Mouse (Mus musculus) hindbrain, embryonic 13.5 days (tissue): ENCODE results near the gene Yipf4. TPM values are rescaled to one million over a fixed set of nuclear protein-coding genes. Genes with fewer than 3 reads are reported as not detected.
"Not testable (repeated sequence)": the region's sequence is repeated elsewhere in the genome, so short reads cannot be mapped to it uniquely, and the experiment has no call there.

ENCODE experiments used
- ATAC-seq: fragments of 200-750 bp; cut with Nextera tagmentation; 2 replicates; pipeline ENCODE4 v1.8.0; 2017; ENCODE audit warnings: moderate TSS enrichment; ENCODE audit not compliant: low FRiP score
- H3K27ac ChIP-seq: fragments of 300-500 bp; sonication (generic); 2 replicates; pipeline ENCODE4 v1.5.1; 2015; ENCODE audit warnings: inconsistent platforms, mild to moderate bottlenecking, moderate library complexity
- H3K27me3 ChIP-seq: fragments of 300-500 bp; sonication (generic); 2 replicates; pipeline ENCODE4 v1.6.1; 2015; ENCODE audit warnings: mild to moderate bottlenecking, inconsistent platforms
- H3K36me3 ChIP-seq: fragments of 300-500 bp; sonication (generic); 2 replicates; pipeline ENCODE4 v1.6.1; 2015; ENCODE audit warnings: mild to moderate bottlenecking, inconsistent platforms
- H3K4me1 ChIP-seq: fragments of 300-500 bp; sonication (generic); replicated peaks from 2 replicates; pipeline ENCODE4 v1.6.1; 2015; ENCODE audit warnings: inconsistent platforms
- H3K4me2 ChIP-seq: fragments of 300-500 bp; sonication (generic); 2 replicates; pipeline ENCODE4 v1.6.1; 2015; ENCODE audit warnings: inconsistent platforms, mild to moderate bottlenecking, moderate library complexity
- H3K4me3 ChIP-seq: fragments of 300-500 bp; sonication (generic); 2 replicates; pipeline ENCODE4 v1.5.1; 2015; ENCODE audit warnings: mild to moderate bottlenecking, inconsistent platforms
- H3K9ac ChIP-seq: fragments of 300-500 bp; sonication (generic); 2 replicates; pipeline ENCODE4 v1.6.1; 2015; ENCODE audit warnings: mild to moderate bottlenecking, inconsistent platforms
- H3K9me3 ChIP-seq: fragments of 300-500 bp; sonication (generic); 2 replicates; pipeline ENCODE4 v1.6.1; 2016; ENCODE audit warnings: inconsistent platforms
- WGBS: fragments of 180-500 bp; shearing (Covaris S2); methylation state at CpG from one replicate; pipeline ENCODE4 v1.1.7; 2015; 5-methylcytosine and 5-hydroxymethylcytosine counted together
- polyA plus RNA-seq: library from polyadenylated mRNA; unstranded; fragments of >200 nt; fragmentation: Nextera tagmentation; extraction: Ambion mirVana; gene quantifications from 2 replicates; pipeline ENCODE4 v1.2.1, GENCODE M21; 2015

The Yipf4 gene
- 49.1 and 52.1 TPM in 2 replicates for polyA plus RNA-seq

DNA sequence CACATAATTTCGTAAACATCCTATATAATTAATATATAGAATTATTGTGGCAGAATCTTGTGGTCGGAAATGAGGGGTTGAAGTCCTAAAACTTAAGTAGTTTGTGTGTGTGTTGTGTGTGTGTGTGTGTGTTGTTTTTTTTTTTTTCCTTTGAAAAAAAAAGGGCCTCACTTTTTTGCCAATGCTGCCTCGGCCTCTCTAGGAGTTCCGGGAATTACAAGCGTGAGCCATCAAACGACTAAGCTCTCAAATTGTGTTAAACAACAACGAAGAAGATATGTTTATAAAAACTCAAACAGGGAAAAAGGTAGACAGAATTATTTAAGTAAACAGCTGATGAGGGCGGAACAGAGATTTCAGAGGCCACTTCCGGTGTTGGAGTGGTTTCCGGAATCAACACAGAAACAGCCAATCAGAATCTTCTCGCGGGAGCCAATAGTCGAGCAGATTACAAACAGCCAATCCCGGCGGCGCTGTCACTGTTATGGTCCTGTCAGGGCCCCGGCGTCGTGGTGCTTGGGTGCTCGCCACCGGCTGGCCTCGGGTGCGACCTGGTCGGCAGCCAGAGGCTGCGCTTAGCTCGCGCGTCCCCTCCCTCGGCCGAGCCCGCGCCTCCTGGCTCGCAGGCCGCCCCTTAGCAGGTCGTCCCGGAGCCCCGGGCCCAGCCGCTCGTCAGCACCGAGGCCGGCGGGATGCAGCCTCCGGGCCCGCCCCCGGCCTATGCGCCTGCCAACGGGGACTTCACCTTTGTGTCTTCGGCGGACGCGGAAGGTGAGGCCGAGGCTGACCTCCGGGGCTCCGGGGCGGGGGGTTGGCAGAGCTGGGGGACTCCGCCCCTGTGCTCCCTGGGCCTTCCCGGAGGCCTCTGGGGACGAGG is at the start of gene Yipf4:
TSS of gene Yipf4 (plus strand) at position 470 of the 877 bp plus-strand sequence.
- WGBS, result 5% methylated on average over 58 of the region's 58 CpGs
- peak; percentile 99 for ATAC-seq

DNA sequence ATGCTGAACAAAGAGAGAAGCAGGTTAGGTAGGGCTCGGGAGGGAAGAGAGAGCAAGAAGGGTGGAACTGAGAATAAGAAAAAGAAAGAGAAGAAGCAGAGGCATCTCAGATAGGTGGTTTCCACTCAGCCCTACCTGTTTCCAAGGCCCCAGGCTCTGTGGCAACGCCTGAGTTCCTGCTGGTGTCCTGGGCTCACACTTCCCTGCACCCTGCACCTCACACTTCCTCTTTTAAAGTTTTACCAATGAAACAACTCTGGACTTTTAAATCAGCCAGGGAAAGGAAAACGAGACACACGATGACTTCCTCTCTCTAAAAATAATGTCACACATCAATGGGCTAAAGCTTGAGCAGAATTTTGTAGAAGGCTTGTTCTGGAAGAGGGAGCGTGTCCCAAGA is 48.8 kb upstream of the Yipf4 start:
- Histone ChIP-seq H3K4me2 (no peak overlapping the region), H3K9me3 (no peaks in the 10 kb centered on the region), H3K4me1 (no peaks in the 10 kb centered on the region), H3K9ac (no peak overlapping the region), H3K4me3 (no peak overlapping the region), H3K36me3 (no peaks in the 10 kb centered on the region), H3K27ac (no peak overlapping the region), H3K27me3 (no peaks in the 10 kb centered on the region)
- 78% methylated on average over 5 of the region's 5 CpGs for WGBS
- no peak for ATAC-seq

More for the DNA sequence above, at the start of gene Yipf4:
- H3K27ac ChIP-seq, result peak within 1 kb of the TSS; percentile 82
- H3K36me3 ChIP-seq, result peaks cover 23% of the 10 kb centered on the region
- no peaks in the 10 kb centered on the region for H3K9me3 ChIP-seq
- peak within 1 kb of the TSS; percentile 65 for H3K4me2 ChIP-seq
- H3K9ac ChIP-seq, result peak within 1 kb of the TSS; percentile 96
- 0 out of 2 replicates have a peak, but pooled peaks cover 6% of the 10 kb centered on the region for H3K27me3 ChIP-seq
- peaks cover 11% of the 10 kb centered on the region for H3K4me1 ChIP-seq
- peak within 1 kb of the TSS; percentile 98 for H3K4me3 ChIP-seq

DNA sequence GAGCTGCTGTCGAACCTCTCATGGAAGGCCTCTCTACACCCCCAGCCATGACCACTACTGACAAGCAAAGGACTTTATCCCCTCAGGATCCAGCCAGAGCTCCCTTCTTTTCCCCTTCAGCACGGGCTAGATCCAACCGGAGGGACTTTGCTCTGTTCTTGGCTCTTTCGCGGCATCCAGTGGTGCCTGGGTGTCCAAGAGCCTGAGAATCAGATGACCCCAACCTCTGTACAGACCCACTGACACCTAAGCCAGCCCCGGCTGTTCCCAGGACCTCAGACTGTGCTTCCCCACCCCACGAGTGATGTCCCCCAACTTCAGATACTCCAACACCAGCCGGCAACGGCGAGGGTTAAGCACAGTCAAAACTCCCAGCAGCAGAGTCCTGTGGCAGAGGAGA is 39.5 kb upstream of the Yipf4 start:
- no peak overlapping the region for H3K9ac ChIP-seq
- no peak for ATAC-seq
- H3K4me3 ChIP-seq, result no peak overlapping the region
- WGBS, result 96% methylated on average over 10 of the region's 10 CpGs
- H3K9me3 ChIP-seq, result no peaks in the 10 kb centered on the region
- H3K27ac ChIP-seq, result no peak overlapping the region
- H3K4me2 ChIP-seq, result no peak overlapping the region
- no peaks in the 10 kb centered on the region for H3K36me3 ChIP-seq
- no peaks in the 10 kb centered on the region for H3K4me1 ChIP-seq
- no peaks in the 10 kb centered on the region for H3K27me3 ChIP-seq

DNA sequence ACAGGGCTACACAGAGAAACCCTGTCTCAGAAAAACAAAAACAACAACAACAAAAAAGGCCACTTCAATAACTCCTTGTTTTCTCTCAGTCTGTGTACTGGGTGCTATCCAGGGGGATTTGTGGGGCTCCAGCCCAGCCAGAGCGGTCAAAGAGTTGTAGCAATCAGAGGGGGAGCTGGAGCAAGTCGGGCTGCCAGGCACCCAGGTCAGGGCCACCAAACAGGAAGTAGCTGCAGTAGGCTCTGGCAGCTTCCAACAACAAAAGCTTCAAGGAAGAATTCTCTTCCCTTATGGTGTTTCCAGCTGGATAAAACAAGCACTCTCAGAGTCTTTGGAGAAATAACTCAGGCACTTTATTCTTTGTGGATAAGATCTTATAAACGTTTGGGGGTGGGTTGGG is 35.4 kb upstream of the Yipf4 start:
- no peak overlapping the region for H3K9ac ChIP-seq
- no peak overlapping the region for H3K4me2 ChIP-seq
- no peak overlapping the region for H3K4me3 ChIP-seq
- no peaks in the 10 kb centered on the region for H3K36me3 ChIP-seq
- no peaks in the 10 kb centered on the region for H3K9me3 ChIP-seq
- no peak for ATAC-seq
- H3K4me1 ChIP-seq, result no peaks in the 10 kb centered on the region
- H3K27ac ChIP-seq, result no peak overlapping the region
- WGBS, result 88% methylated on average over 3 of the region's 3 CpGs
- no peaks in the 10 kb centered on the region for H3K27me3 ChIP-seq

DNA sequence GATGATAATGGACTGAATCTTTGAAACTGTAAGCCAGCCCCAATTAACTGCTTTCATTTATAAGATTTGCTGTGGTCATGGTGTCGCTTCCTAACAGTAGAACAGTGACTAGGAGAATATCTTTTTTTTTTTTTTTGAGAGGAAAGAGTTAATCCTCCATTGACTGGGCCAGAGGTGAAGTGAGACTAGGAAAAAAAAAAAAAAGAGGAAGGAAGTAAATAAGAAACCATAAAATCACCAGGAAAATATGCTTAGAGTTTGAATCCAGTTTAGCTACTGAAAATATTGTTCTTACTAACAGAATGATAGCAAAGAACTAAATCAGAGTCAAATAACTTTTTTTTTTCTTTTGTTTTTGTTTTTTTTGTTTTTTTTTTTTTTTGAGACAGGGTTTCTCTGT is 34.6 kb upstream of the Yipf4 start:
- Histone ChIP-seq H3K4me3 (no peak overlapping the region), H3K27me3 (no peaks in the 10 kb centered on the region), H3K4me1 (no peaks in the 10 kb centered on the region), H3K9ac (no peak overlapping the region), H3K9me3 (no peaks in the 10 kb centered on the region), H3K27ac (no peak overlapping the region), H3K4me2 (no peak overlapping the region), H3K36me3 (no peaks in the 10 kb centered on the region)
- no peak for ATAC-seq
- 88% methylated on average over 1 of the region's 1 CpGs for WGBS

DNA sequence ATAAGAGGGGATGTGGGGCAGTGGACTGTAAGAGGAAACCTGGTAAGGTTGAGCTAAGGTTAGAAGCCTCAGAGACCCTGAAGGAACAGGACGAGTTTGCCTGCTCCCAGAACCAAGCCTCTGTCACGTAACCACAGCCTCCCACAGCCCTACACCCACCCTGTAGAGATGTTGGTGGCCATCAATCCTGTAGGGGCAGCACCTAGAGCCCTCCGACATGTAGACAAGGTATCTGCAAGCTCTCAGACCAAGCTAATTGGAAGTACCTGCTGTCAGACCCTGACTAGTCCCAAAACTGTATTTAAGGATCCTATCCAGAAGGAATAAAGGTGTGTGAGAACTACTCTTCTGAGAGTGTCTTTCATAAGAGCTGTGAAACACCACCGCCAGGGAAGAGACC is 33.9 kb upstream of the Yipf4 start:
- no peaks in the 10 kb centered on the region for H3K27me3 ChIP-seq
- no peak overlapping the region for H3K27ac ChIP-seq
- H3K4me3 ChIP-seq, result no peak overlapping the region
- no peak overlapping the region for H3K9ac ChIP-seq
- 93% methylated on average over 4 of the region's 4 CpGs for WGBS
- no peak overlapping the region for H3K4me2 ChIP-seq
- no peaks in the 10 kb centered on the region for H3K9me3 ChIP-seq
- no peaks in the 10 kb centered on the region for H3K4me1 ChIP-seq
- ATAC-seq, result no peak
- no peaks in the 10 kb centered on the region for H3K36me3 ChIP-seq

DNA sequence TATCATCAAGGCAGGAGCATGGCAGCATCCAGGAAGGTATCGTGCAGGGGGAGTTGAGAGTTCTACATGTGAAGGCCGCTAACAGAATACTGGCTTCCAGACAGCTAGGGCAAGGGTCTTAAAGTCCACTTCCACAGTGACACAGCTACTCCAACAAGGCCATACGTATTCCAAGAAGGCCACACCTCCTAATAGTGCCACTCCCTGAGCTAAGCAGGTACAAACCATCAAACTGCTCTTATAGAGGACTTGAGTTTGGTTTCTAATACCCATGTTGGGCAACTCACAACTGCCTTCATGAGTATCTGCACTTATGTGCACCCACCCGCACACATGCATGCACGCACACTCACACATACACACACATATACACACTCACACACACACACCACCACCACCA is 32.5 kb upstream of the Yipf4 start:
- WGBS, result 98% methylated on average over 5 of the region's 5 CpGs
- H3K4me2 ChIP-seq, result no peak overlapping the region
- H3K27ac ChIP-seq, result no peak overlapping the region
- no peak overlapping the region for H3K9ac ChIP-seq
- H3K36me3 ChIP-seq, result no peaks in the 10 kb centered on the region
- no peak for ATAC-seq
- H3K27me3 ChIP-seq, result no peaks in the 10 kb centered on the region
- H3K4me1 ChIP-seq, result no peaks in the 10 kb centered on the region
- H3K4me3 ChIP-seq, result no peak overlapping the region
- no peaks in the 10 kb centered on the region for H3K9me3 ChIP-seq

DNA sequence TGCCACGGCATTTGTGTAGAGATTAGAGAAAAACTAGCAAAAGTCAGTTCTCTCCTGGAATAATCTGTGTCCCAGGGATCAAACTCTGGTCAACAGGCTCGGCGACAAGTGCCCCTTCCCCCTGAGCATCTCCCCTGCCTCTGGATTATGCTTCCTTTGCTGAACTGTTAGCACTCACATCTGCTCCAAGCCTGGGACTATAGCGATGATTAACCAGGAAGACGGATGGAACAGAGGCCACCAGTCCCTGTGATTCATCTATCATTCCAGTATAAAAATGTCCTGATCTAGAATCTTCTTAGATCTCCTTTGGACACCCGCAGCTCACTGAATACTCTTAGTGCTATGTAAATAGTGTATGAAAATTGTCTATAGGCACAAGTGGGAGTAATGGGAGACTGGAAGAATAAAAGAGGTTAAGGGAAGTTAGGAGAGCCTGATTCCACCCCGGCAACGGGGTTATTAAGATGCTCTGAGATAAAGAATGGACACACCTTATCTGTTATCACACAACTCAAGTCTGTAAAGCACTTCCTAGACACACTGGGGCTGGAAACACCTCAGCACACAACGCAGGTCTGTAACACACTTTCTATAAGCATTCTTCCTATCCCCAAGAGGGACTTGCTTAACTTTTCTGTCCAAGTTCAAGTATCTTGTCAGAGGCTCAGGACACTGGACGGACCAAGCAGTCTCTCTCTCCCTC is 31.2 kb upstream of the Yipf4 start:
- H3K9me3 ChIP-seq, result no peaks in the 10 kb centered on the region
- no peak for ATAC-seq
- H3K4me2 ChIP-seq, result no peak overlapping the region
- no peaks in the 10 kb centered on the region for H3K36me3 ChIP-seq
- H3K27me3 ChIP-seq, result no peaks in the 10 kb centered on the region
- H3K4me1 ChIP-seq, result no peaks in the 10 kb centered on the region
- H3K4me3 ChIP-seq, result no peak overlapping the region
- no peak overlapping the region for H3K9ac ChIP-seq
- H3K27ac ChIP-seq, result no peak overlapping the region
- WGBS, result 81% methylated on average over 10 of the region's 10 CpGs

DNA sequence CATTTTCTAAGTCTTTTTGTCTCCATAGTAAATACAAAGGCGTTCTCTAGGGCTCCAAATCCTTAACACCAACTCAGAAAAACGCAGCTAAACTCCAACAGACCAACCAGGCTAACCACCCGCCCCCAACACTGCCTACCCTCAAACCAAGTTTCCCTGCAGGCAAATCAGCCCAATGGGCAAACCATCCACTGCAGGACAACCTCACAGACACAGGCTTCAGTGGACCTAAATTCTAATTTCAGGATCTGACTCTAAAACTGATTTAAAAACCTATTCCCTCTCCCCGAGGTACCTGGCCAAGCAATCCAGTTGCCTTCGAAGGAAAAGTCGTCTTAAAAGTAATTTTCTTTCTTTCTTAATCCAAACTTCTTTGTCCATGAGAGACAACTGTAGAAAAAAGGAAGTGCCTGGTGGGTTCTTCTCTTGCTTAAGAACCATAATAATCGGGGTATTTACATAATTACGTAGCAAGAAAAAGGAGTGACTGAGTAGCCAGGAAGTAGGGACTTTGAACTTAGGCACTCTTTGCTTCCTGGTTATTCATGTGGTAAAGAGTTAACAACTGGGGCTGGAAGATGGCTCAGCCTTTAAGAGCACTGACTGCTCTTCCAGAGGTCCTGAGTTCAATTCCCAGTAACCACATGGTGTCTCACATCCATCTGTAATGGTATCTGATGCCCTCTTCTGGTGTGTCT is 30.4 kb upstream of the Yipf4 start, which contains the start of gene Nlrc4:
TSS of gene Nlrc4 (minus strand) at position 432 of the 698 bp plus-strand sequence.
- Histone ChIP-seq H3K9me3 (no peaks in the 10 kb centered on the region), H3K9ac (no peak within 1 kb of the TSS), H3K27ac (no peak within 1 kb of the TSS), H3K4me1 (no peaks in the 10 kb centered on the region), H3K4me2 (no peak within 1 kb of the TSS), H3K27me3 (no peaks in the 10 kb centered on the region), H3K4me3 (no peak within 1 kb of the TSS), H3K36me3 (no peaks in the 10 kb centered on the region)
- 59% methylated on average over 8 of the region's 8 CpGs for WGBS
- ATAC-seq, result no peak

DNA sequence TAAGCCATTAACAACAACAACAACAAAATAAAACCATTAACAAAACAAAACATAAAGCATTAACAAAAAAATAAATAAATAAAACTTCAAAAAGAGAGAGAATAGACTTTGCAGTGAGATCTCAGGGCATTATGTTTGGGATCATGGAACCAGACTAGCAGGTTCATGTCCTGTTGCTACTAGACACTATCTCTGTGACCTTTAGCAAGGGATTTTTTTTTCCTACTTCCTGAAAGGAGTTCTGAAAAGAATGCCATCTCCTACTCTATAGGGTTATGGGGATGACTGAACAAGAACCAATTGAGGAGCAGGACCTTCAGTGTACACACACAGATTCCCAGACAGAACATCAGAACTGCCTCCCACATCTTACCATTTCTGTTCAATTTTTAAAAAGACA is 25.8 kb upstream of the Yipf4 start:
- no peaks in the 10 kb centered on the region for H3K4me1 ChIP-seq
- no peak overlapping the region for H3K9ac ChIP-seq
- H3K4me2 ChIP-seq, result no peak overlapping the region
- H3K4me3 ChIP-seq, result no peak overlapping the region
- no peak for ATAC-seq
- H3K9me3 ChIP-seq, result no peaks in the 10 kb centered on the region
- H3K36me3 ChIP-seq, result no peaks in the 10 kb centered on the region
- no peak overlapping the region for H3K27ac ChIP-seq
- H3K27me3 ChIP-seq, result no peaks in the 10 kb centered on the region

DNA sequence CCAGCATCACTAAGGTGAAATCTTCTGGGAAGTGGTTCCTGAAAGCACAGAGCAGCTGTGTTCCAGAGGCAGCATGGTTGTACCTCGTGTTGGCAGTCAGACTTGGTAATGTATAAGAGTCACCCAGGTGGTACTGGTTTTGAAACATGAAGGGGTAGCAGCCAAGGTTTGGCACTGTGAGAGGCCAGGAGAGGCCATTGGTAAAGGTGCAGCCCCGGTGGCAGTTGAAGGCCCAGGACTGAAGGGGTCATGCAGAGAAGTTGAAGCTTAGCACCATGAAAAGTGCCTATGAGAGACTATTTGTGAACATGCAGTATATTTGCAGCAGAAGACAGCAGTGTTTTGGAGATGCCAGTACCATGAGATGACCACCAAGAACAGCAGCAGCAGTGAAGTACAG is 21.3 kb upstream of the Yipf4 start:
- not testable (repeated sequence) for ATAC-seq, H3K9ac ChIP-seq, H3K9me3 ChIP-seq, H3K27me3 ChIP-seq, H3K27ac ChIP-seq, H3K4me2 ChIP-seq, H3K4me3 ChIP-seq, H3K4me1 ChIP-seq, H3K36me3 ChIP-seq
- WGBS, result 89% methylated on average over 2 of the region's 2 CpGs

DNA sequence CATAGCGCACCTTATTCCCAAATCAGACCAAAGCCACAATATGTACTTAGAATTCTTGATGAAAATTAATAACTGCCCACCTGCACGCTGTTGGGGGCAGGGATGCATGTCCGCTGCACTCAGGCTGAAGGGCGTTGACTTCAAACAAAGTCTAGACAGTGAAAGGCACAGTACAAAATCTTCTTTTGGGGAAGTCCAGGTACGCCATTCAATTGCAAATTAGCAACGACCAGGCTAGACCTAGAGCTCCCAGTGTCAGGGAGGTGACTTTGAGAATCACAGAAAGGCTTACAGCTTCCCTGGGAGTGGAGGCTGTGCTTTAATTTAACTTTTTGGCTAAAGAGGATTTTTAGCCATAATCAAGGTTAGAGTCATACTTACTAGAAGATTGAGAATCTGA is 19.2 kb upstream of the Yipf4 start:
- ATAC-seq, H3K9ac ChIP-seq, H3K4me3 ChIP-seq, H3K4me1 ChIP-seq, H3K4me2 ChIP-seq, H3K9me3 ChIP-seq, H3K27me3 ChIP-seq, H3K36me3 ChIP-seq, H3K27ac ChIP-seq: not testable (repeated sequence)
- WGBS, result 79% methylated on average over 6 of the region's 6 CpGs
